Mouse (Mus musculus) ovary, postnatal 14 days (tissue): ENCODE measurements around the gene Ywhae.
"Not testable (repeated sequence)": the region's sequence is repeated elsewhere in the genome, so short reads cannot be mapped to it uniquely, and the experiment has no call there.

ENCODE experiments used
- DNase-seq: peaks from one replicate; pipeline ENCODE4 v3.0.0; 2022; ENCODE audit warnings: low spot score

Gene Ywhae

GRCm38 (mm10) chr11:75732434-75733226, at the start of gene Ywhae:
Ywhae (plus strand) TSS chr11:75732869.
- peak; percentile 87 for DNase-seq

GRCm38 (mm10) chr11:75684462-75684861, 48.2 kb upstream of the Ywhae start:
- DNase-seq: no peak

DNA sequence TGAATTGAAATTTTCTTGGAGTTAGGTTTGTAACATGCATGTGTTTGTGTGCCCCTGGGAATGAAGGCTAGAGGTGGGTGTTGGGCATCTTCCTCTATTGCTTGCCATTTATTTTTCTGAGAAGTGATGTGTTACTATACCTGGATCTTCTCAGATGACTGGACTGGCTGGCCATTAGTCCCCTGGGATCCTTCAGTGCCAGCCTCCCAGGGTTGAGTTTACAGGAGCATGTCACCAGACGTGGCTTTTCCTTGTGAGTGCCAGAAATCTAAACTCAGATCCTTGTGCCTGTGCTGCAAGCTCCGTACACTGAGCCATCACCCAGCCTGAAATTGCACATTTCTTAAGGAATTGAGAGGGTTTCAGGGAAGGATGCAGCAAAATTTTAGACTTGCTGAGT, 47.7 kb upstream of the Ywhae start:
- DNase-seq: no peak

DNA sequence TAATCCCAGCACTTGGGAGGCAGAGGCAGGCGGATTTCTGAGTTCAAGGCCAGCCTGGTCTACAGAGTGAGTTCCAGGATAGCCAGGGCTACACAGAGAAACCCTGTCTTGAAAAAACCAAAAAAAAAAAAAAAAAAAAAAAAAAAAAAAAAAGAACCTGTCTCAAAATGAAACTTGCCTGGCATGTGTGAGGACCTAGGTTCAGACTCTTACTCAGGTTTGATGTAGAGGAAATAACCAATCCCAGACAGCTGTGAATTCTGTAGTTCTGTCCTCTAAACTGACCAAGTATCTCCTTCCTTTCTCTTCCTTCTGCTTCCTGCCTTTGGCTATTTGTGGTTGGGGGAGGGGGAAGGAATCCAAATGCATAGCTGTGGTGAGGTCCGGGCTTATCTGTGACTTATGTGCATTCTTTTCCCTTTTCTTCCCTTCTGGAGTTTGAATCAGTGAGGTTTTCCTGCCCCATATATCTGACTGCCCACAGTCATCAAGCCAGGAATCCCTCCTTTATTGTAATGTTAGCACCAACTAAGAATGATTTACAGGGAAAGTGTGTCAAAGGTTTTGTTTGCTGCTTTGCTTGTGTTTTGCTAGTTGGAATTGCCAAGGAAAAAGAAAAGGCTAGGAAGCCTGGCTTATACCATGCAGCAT, 45.2 kb upstream of the Ywhae start:
- no peak for DNase-seq

- no peak for DNase-seq
These were observed 44.5 kb upstream of the Ywhae start for GRCm38 (mm10) chr11:75688132-75688531.

DNA sequence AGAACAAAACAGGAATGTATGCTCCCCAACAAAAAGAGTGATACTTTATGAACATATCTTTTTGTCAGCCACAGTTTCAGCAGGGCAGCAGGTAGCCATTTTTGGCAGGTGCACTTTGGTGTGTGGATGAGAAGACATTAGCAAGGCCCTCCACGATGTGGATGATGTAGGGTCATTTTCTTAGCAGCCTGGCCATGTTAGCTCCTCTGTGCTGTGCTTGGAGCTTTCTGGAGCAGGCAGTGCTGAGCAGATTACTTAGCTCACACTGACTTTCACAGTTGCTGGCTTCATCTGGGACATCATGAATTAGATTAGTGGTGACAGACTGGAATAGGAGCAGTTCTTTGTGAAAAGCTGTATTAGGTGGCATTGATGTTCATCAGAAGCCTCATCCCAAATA, 42.7 kb upstream of the Ywhae start:
- DNase-seq: no peak

GRCm38 (mm10) chr11:75691047-75691446, 41.6 kb upstream of the Ywhae start:
- DNase-seq: no peak

- DNase-seq: no peak
These were observed 39.1 kb upstream of the Ywhae start for GRCm38 (mm10) chr11:75693570-75693969.

- DNase-seq: not testable (repeated sequence)
These were observed 35.2 kb upstream of the Ywhae start for GRCm38 (mm10) chr11:75697464-75697863.

DNA sequence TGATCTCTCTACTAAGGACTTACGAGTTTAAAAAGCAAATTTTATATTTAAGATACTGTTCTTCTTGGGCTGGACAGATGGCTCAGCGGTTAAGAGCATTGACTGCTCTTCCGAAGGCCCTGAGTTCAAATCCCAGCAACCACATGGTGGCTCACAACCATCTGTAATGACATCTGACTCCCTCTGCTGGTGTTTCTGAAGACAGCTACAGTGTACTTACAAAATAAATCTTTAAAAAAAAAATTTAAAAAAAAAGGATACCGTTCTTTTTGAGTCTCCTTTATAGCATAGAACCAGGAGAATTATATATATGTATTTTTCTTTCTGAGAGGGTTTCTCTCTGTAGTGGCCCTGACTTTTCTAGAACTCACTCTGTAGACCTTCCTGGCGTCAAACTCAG, 32.1 kb upstream of the Ywhae start:
- DNase-seq: no peak

GRCm38 (mm10) chr11:75702761-75703160, 29.9 kb upstream of the Ywhae start:
- no peak for DNase-seq

DNA sequence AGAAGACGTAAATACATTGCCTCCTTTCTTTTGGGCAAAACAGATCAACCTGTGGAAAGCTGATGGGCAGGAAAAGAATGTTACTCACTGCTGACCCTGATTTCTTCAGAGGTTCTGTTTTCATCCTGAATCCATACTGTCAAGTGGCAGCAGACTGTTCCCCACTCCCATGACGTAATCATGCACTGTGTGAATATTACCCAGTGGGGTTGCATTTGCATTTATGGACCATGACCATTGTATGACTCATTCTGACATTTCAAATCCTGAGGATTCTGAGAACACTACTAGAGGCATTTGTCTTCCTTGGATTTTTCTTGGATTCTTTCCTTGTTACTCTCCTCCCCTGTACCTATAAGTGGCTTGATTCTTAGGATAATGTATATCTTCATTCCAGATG, 28.9 kb upstream of the Ywhae start:
- no peak for DNase-seq

- DNase-seq: no peak
These were observed 18.7 kb upstream of the Ywhae start for GRCm38 (mm10) chr11:75713949-75714348.

- DNase-seq: no peak
These were observed 17.1 kb upstream of the Ywhae start for GRCm38 (mm10) chr11:75715556-75715955.

DNA sequence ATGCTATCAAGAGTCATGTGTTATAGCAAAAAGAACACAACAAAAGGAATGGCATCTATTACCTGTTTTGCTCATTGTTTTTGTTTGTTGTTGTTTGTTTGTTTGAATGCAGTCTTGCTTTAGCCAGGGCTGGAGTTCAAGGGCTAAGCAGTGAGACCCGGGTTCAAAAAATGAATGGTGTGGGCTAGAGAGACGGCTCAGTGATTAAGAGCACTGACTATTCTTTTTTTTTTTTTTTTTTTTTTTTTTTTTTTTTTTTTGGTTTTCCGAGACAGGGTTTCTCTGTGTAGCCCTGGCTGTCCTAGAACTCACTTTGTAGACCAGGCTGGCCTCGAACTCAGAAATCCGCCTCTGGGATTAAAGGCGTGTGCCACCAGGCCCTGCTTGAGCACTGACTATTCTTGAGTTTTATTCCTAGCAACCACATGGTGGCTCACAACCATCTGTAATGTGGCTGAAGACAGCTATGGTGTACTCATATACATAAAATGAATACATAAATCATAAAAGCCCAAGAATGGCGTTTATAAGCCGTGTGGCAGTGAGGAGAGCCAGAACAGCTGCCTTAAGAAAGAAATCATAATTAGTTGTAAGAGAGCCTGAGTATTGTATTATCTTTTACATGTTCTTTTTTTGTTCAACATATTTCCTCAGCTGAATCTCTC, 15.9 kb upstream of the Ywhae start:
- DNase-seq: no peak

- no peak for DNase-seq
These were observed 10.3 kb upstream of the Ywhae start for GRCm38 (mm10) chr11:75722339-75722738.

DNA sequence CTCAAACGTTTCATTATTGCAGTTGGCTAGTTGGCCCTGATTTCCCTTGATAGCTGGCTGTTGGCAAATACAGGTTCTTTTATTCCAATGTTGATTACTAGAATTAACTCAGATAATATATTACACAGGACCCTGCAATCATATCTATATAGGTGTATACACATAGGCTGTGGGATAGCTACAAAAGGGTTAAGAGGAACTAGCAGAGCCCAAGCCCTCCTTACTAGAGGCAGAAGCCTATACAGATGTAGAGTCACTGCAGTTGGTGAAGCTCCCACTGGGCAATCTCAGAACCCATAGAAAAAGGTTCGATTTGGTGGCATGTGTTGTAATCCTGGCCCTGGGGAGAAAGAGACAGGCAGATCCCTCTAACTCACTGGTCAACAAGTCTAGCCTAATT, 5.5 kb upstream of the Ywhae start:
- no peak for DNase-seq

DNA sequence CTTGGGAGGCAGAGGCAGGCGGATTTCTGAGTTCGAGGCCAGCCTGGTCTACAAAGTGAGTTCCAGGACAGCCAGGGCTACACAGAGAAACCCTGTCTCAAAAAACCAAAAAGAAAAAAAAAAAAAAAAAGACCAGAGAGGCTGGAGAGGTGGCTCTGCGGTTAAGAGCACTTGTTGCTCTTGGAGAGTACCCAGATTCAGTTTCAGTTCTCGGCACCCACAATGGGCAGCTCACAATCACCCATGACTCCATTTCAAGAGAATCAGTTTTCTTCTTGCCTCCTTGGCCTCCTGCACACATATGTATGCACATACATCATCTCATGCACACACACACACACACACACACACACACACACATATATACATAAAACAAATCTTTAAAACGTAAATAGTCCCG, 5.0 kb upstream of the Ywhae start:
- not testable (repeated sequence) for DNase-seq

DNA sequence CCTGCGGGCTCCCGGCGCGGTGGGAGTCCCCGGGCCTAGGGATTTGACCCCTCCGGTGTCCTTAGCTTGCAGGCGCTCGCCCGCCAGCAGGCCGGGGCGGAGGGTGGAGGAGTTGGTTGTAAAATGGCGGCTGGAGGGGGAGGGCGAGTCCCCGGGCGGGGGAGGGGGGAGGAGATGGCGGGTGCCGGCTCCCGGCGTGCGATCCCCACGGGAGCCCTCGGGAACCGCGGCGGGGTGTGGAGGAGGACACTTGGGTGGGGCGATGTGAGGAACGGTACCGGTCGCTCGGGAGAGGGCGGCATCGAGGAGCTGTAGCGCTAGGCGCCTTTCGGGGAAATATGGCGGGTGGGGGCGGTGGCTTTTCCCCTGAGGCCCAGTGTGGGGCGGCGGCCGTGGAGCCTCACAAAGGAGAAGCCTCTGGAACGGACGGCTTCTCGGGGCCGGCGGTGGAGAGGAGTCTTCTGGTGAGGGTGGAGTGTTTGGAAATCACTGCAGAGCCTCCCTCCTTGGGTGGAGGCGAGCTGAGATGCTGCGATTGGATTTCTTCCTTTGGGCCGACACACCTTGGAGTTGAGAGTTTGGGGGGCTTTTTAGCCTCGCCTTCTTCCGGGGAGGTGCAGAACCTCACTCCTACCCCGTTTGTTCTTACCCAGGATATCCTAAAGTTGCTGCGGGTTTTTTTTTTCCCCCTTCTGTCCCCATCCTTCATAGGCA, 715 bp downstream of the Ywhae start:
- DNase-seq: peak; percentile 70

- no peak for DNase-seq
These were observed 3.0 kb downstream of the Ywhae start for GRCm38 (mm10) chr11:75735462-75736252.

DNA sequence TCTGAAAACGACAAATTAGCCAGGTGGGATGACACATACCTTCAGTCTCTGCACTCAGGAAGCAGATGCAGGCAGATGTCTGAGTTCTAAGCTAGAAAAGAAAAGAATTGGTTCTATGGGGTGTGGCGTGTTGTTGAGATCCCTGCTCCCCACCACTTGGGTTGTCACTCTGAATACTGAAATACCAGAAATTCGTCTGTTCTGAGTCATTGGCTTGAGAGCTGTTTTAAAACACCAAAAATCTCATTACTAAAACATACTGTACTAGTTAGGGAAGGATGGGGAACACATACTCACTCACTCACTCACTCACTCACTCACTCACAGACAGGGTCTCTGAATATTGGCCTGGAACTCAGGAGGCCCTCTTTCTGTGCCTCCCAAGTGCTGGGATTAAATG, 4.3 kb downstream of the Ywhae start:
- DNase-seq: no peak
